Mouse (Mus musculus): ENCODE results near the gene Sms. TPM values are rescaled to one million over a fixed set of nuclear protein-coding genes. Genes with fewer than 3 reads are reported as not detected.
A peak's percentile ranks its signal among the peaks of the same experiment; 100 is the strongest.

Gene Sms
- polyA plus RNA-seq, 1 experiment from 2014 or later: 105 TPM

DNA sequence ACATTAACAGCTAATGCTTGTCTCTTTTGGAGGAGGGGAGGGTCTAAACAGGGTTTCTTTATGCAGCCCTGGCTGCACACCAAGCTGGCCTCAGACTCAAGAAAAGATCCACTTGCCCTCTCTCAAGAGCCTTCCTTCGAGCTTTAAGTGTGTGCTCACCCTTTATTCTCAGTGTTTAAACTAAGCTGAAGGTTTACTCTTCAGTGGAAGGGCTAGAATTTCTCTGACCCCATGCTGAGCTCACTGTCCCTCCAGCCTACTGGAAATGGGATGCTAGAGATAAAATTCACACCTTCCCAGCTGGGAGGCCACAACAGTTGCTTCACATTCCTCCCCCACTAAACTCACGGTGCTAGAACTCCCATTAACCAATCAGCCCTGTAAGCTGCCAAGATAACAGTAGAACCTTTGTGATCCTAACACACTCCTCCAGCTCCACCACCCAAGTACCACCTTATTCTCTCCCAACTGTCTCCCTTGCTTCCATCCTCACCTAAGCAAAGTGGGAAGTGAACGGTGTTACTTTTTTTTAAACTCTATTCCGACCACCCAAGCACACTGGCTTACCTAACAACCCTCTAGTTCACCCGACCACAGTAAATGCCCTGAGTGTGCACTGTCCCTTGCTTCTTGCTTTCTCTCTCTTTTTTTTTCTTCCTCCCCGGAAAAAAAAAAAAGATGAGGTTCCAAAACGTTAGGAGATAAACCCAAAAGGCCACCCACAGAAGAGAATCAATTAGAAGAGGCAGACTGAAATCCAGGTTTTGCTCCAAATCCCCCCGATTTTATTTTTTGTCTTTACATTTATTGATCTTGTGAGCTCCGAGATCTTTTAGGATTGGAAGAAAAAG lies 2.0 kb downstream of the Sms start:
- peak overlapping the region; percentile 43 for H3K4me2 ChIP-seq (ENCODE audit: low read depth)
- no peaks in the 10 kb centered on the region for H3K9me3 ChIP-seq (ENCODE audit: control insufficient read depth, low read length)
- WGBS: 28% methylated on average over 9 of the region's 9 CpGs
- H3K4me3 ChIP-seq (ENCODE audit: low read depth, low read length): peak overlapping the region; percentile 65
- ATAC-seq (ENCODE audit: insufficient read depth, low FRiP score, low TSS enrichment) (no peak), DNase-seq (ENCODE audit: low spot score) (no peak)
- no peaks in the 10 kb centered on the region for H3K36me3 ChIP-seq (ENCODE audit: control insufficient read depth, insufficient read depth, low read length)
- H3K27me3 ChIP-seq (ENCODE audit: control insufficient read depth, insufficient read depth, low read length): no peaks in the 10 kb centered on the region
- H3K4me1 ChIP-seq (ENCODE audit: control insufficient read depth, insufficient read depth, low read length): no peaks in the 10 kb centered on the region
- H3K9ac ChIP-seq (ENCODE audit: low read length): no peak overlapping the region; the same call in 1 of the 2 replicates
- no peak overlapping the region for H3K27ac ChIP-seq (ENCODE audit: low read depth, low read length)

DNA sequence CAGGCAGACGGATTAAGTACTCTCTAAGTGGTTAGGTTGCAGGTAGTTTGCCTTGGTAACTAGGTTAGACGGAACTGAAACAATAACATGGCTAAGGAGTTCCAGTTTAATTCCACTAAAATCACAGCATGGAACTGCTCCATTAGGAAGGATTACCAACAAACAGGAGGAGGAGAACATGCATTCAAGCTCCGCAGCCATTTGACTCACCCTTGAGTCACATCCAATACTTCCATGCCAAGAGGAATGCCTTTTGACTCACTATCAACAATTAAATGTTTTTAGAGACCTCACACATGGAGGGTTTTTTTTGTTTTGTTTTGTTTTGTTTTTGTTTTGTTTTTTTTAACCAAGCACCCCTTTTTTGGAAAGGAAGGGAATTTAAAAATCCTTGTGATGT lies 3.3 kb downstream of the Sms start:
- no peak for DNase-seq (ENCODE audit: low spot score)
- 82% methylated on average over 3 of the region's 3 CpGs for WGBS

DNA sequence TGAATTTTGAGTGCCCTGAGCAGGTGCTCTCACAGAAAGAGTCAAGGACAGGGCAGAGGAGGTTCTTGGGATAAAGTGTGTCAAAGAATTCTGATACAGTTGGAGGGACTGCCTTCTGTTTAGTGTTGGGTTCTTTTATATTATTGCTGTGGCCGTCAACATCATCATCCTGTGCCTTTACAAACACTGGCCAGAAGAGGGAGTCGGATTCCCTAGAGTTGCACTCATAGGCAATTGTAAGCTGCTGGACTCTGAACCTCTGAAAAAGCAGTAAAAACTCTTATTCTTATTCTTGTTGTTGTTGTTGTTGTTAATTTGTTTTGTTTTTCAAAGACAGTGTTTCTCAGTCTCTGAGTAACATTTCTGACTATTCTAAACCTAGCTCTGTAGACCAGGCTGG lies 5.3 kb downstream of the Sms start:
- no peak overlapping the region for H3K27ac ChIP-seq (ENCODE audit: low read depth, low read length)
- no peak overlapping the region for H3K9ac ChIP-seq (ENCODE audit: low read length)
- H3K36me3 ChIP-seq (ENCODE audit: control insufficient read depth, insufficient read depth, low read length): no peaks in the 10 kb centered on the region
- no peak overlapping the region for H3K4me2 ChIP-seq (ENCODE audit: low read depth)
- DNase-seq (ENCODE audit: low spot score) (no peak), ATAC-seq (ENCODE audit: insufficient read depth, low FRiP score, low TSS enrichment) (no peak)
- H3K4me3 ChIP-seq (ENCODE audit: low read depth, low read length): no peak overlapping the region
- 64% methylated on average over 2 of the region's 2 CpGs for WGBS
- H3K27me3 ChIP-seq (ENCODE audit: control insufficient read depth, insufficient read depth, low read length): no peaks in the 10 kb centered on the region
- H3K4me1 ChIP-seq (ENCODE audit: control insufficient read depth, insufficient read depth, low read length): no peaks in the 10 kb centered on the region
- H3K9me3 ChIP-seq (ENCODE audit: control insufficient read depth, low read length): no peaks in the 10 kb centered on the region

More for the DNA sequence above, 3.3 kb downstream of the Sms start:
- H3K27ac ChIP-seq (ENCODE audit: low read depth, low read length): no peak overlapping the region
- ATAC-seq (ENCODE audit: insufficient read depth, low FRiP score, low TSS enrichment): no peak
- no peaks in the 10 kb centered on the region for H3K4me1 ChIP-seq (ENCODE audit: control insufficient read depth, insufficient read depth, low read length)
- H3K9me3 ChIP-seq (ENCODE audit: control insufficient read depth, low read length): no peaks in the 10 kb centered on the region
- H3K9ac ChIP-seq (ENCODE audit: low read length): no peak overlapping the region
- no peak overlapping the region for H3K4me2 ChIP-seq (ENCODE audit: low read depth)
- no peaks in the 10 kb centered on the region for H3K27me3 ChIP-seq (ENCODE audit: control insufficient read depth, insufficient read depth, low read length)
- no peak overlapping the region for H3K4me3 ChIP-seq (ENCODE audit: low read depth, low read length)
- H3K36me3 ChIP-seq (ENCODE audit: control insufficient read depth, insufficient read depth, low read length): no peaks in the 10 kb centered on the region

DNA sequence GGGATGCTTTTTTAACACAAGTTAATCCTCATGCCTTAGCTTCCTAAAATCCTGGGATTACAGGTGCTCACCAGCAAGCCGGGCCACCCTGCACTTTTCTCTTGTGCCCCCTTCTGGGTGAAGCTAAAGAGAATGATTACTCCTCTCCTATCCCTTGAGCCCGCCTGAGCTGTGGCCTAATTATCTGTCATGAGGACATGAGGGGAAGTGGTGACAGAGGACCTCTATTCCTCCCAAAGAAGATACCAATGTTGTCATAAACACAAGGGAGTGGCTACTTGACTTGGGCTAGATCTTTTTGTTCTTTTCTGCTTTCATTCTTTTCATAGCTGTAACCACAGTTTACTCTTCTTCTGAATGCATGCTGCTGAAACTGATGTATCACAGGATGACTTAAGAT lies 9.2 kb downstream of the Sms start:
- Histone ChIP-seq H3K27ac (ENCODE audit: low read depth, low read length) (no peak overlapping the region), H3K27me3 (ENCODE audit: control insufficient read depth, insufficient read depth, low read length) (no peaks in the 10 kb centered on the region), H3K36me3 (ENCODE audit: control insufficient read depth, insufficient read depth, low read length) (no peaks in the 10 kb centered on the region), H3K4me1 (ENCODE audit: control insufficient read depth, insufficient read depth, low read length) (no peaks in the 10 kb centered on the region), H3K9me3 (ENCODE audit: control insufficient read depth, low read length) (no peaks in the 10 kb centered on the region), H3K4me3 (ENCODE audit: low read depth, low read length) (no peak overlapping the region), H3K9ac (ENCODE audit: low read length) (no peak overlapping the region), H3K4me2 (ENCODE audit: low read depth) (no peak overlapping the region)
- 89% methylated on average over 2 of the region's 2 CpGs for WGBS
- no peak for DNase-seq (ENCODE audit: low spot score)
- ATAC-seq (ENCODE audit: insufficient read depth, low FRiP score, low TSS enrichment): no peak

DNA sequence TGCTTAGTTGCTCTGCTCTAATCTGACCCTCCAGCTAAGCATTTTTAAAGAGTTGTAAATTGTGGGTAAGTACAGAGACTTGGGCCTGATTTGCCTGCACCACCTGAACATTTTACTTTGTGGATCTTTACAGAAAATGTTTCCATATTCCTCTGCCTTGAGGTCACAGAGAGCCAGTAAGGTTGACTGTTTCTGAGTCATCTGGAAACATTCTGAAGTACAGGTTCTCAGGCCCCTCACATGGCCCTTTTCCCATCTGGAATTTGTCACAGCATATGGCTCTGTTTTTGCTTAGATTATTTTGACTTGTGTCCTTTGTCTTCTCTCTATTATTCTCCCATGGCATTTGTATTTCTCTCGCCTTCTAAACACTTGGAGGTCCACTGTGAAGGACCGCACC lies 10.2 kb downstream of the Sms start:
- H3K27me3 ChIP-seq (ENCODE audit: control insufficient read depth, insufficient read depth, low read length): no peaks in the 10 kb centered on the region

DNA sequence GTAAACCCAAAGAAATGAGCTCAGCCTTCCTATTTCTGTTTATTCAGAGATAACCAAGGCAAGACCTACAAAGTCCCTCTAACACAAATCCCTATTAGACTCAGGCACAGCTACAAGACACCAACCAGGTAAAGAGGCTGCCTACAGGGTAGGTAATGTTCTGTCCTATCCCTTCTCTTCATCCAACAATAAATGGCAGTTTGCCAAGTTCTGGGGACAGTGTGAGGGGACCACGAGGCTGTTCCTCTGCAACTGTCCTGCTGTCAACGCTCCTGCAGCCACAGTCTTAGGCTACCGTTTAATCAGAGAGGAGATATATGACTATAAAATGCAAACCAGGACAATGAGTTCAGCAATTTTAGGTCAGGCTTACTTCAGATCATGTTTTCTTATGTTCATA lies 14.8 kb downstream of the Sms start:
- Histone ChIP-seq H3K27me3 (ENCODE audit: control insufficient read depth, insufficient read depth, low read length) (no peaks in the 10 kb centered on the region), H3K4me2 (ENCODE audit: low read depth) (no peak overlapping the region), H3K9ac (ENCODE audit: low read length) (no peak overlapping the region), H3K36me3 (ENCODE audit: control insufficient read depth, insufficient read depth, low read length) (no peaks in the 10 kb centered on the region), H3K4me1 (ENCODE audit: control insufficient read depth, insufficient read depth, low read length) (no peaks in the 10 kb centered on the region), H3K4me3 (ENCODE audit: low read depth, low read length) (no peak overlapping the region), H3K27ac (ENCODE audit: low read depth, low read length) (no peak overlapping the region), H3K9me3 (ENCODE audit: control insufficient read depth, low read length) (no peaks in the 10 kb centered on the region)
- 62% methylated on average over 3 of the region's 3 CpGs for WGBS
- DNase-seq (ENCODE audit: low spot score) (no peak), ATAC-seq (ENCODE audit: insufficient read depth, low FRiP score, low TSS enrichment) (no peak)

More for the DNA sequence above, 10.2 kb downstream of the Sms start:
- no peak overlapping the region for H3K27ac ChIP-seq (ENCODE audit: low read depth, low read length)
- ATAC-seq (ENCODE audit: insufficient read depth, low FRiP score, low TSS enrichment) (no peak), DNase-seq (ENCODE audit: low spot score) (no peak)
- no peaks in the 10 kb centered on the region for H3K4me1 ChIP-seq (ENCODE audit: control insufficient read depth, insufficient read depth, low read length)
- H3K9me3 ChIP-seq (ENCODE audit: control insufficient read depth, low read length): no peaks in the 10 kb centered on the region
- H3K36me3 ChIP-seq (ENCODE audit: control insufficient read depth, insufficient read depth, low read length): no peaks in the 10 kb centered on the region
- 86% methylated on average over 2 of the region's 2 CpGs for WGBS
- no peak overlapping the region for H3K4me2 ChIP-seq (ENCODE audit: low read depth)
- H3K4me3 ChIP-seq (ENCODE audit: low read depth, low read length): no peak overlapping the region
- H3K9ac ChIP-seq (ENCODE audit: low read length): no peak overlapping the region

DNA sequence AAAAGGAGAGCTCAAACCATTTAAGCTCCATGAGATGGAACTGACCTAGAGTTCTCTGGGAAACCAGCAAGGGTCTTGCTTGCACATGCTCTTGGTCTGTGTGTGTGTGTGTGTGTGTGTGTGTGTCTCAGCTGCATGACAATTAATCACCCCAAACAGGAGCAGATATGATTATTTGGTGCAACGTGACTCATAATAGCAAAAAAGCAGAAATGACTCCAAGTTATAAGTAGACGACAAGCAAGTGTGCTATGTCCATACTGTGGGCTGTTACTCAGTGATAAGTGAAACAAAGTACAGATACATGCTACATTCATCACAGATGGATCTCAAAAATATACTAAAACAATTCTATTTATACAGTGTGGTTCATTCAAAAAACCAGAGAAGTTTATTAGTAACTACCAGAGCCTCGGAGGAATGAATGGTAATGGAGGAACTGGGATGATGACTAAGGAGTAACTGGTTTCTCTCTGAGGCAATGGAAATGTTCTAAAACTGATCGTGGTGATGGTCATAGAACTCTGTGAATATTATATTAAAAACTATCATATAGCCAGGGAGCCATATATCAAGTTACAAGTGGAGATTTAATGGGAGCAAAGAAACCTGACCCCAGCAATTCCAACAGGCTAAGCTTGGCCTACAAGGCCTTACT lies 15.8 kb downstream of the Sms start:
- H3K36me3 ChIP-seq (ENCODE audit: control insufficient read depth, insufficient read depth, low read length): no peaks in the 10 kb centered on the region
- no peak overlapping the region for H3K27ac ChIP-seq (ENCODE audit: low read depth, low read length)
- no peaks in the 10 kb centered on the region for H3K9me3 ChIP-seq (ENCODE audit: control insufficient read depth, low read length)
- 90% methylated on average over 4 of the region's 4 CpGs for whole genome bisulfite sequencing
- no peak overlapping the region for H3K4me3 ChIP-seq (ENCODE audit: low read depth, low read length)
- no peaks in the 10 kb centered on the region for H3K27me3 ChIP-seq (ENCODE audit: control insufficient read depth, insufficient read depth, low read length)
- no peak overlapping the region for H3K9ac ChIP-seq (ENCODE audit: low read length)
- no peak overlapping the region for H3K4me2 ChIP-seq (ENCODE audit: low read depth)
- no peak for ATAC-seq (ENCODE audit: insufficient read depth, low FRiP score, low TSS enrichment)
- no peaks in the 10 kb centered on the region for H3K4me1 ChIP-seq (ENCODE audit: control insufficient read depth, insufficient read depth, low read length)
- no peak for DNase-seq (ENCODE audit: low spot score)

DNA sequence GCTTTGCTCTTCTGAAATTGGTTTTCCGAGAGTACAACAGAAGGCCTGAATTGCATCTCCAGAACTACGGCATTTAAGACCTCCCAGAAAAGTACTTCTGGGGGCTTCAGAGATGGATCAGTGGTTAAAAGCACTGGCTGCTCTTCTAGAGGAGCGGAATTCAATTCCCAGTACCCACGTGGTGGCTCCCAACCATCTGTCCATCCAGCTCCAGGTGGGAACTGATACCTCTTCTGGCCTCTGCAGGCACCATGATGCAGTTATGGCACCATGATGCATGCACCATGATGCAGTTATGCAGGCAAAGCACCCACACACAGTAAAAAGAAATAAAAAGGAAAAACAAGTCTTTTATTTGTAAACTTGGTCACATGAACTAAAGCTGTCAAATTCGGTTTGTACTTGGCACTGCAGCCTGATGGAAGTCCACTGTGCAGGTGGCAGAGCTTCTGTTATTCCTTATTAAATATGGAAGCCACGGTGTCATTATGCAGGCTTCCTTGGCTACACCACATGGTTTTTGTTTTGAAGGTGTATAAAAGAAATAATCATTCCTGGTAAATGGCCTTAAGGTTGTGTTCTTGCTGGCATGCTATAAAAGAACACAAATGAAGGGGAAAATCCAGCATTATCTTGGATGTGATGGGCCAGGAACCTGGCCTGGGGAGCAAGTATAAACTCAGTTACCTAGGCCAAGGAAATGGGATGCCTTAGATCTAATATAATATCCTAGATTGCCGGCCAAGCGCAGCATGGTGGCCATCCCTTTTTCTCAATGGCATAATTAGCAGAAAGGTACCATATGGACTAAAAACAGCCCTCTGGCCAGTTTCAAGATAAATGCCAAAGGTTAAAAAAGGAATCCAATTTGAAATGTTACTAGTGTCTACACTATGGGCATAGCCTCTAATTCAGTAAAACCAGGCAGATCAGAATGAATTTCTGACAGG lies 20.1 kb downstream of the Sms start:
- ATAC-seq (ENCODE audit: insufficient read depth, low FRiP score, low TSS enrichment) (no peak), DNase-seq (ENCODE audit: low spot score) (no peak)
- H3K36me3 ChIP-seq (ENCODE audit: control insufficient read depth, insufficient read depth, low read length): no peaks in the 10 kb centered on the region
- H3K27me3 ChIP-seq (ENCODE audit: control insufficient read depth, insufficient read depth, low read length): no peaks in the 10 kb centered on the region
- no peak overlapping the region for H3K4me2 ChIP-seq (ENCODE audit: low read depth)
- no peaks in the 10 kb centered on the region for H3K9me3 ChIP-seq (ENCODE audit: control insufficient read depth, low read length)
- 86% methylated on average over 8 of the region's 8 CpGs for WGBS
- no peak overlapping the region for H3K4me3 ChIP-seq (ENCODE audit: low read depth, low read length)
- H3K27ac ChIP-seq (ENCODE audit: low read depth, low read length): no peak overlapping the region
- H3K9ac ChIP-seq (ENCODE audit: low read length): no peak overlapping the region
- no peaks in the 10 kb centered on the region for H3K4me1 ChIP-seq (ENCODE audit: control insufficient read depth, insufficient read depth, low read length)

All from neural tube, embryonic 11.5 days (tissue).